Mouse (Mus musculus) liver, embryonic 15.5 days (tissue): ENCODE measurements around the gene Armh3. TPM values are rescaled to one million over a fixed set of nuclear protein-coding genes. Genes with fewer than 3 reads are reported as not detected.

Source experiments
- ATAC-seq: fragments of 200-750 bp; cut with Nextera tagmentation; 2 replicates; pipeline ENCODE4 v1.8.0; 2017; ENCODE audit warnings: moderate number of reproducible peaks, mild to moderate bottlenecking, moderate library complexity; ENCODE audit not compliant: insufficient read depth
- H3K27ac ChIP-seq: fragments of 300-500 bp; sonication (generic); replicated peaks from 2 replicates; pipeline ENCODE4 v1.5.1; 2015; ENCODE audit warnings: mild to moderate bottlenecking, inconsistent platforms
- H3K27me3 ChIP-seq: fragments of 300-500 bp; sonication (generic); 2 replicates; pipeline ENCODE4 v1.6.1; 2015; ENCODE audit warnings: mild to moderate bottlenecking, inconsistent platforms
- H3K36me3 ChIP-seq: fragments of 300-500 bp; sonication (generic); replicated peaks from 2 replicates; pipeline ENCODE4 v1.6.1; 2015; ENCODE audit warnings: moderate library complexity, mild to moderate bottlenecking, inconsistent platforms
- H3K4me1 ChIP-seq: fragments of 300-500 bp; sonication (generic); replicated peaks from 2 replicates; pipeline ENCODE4 v1.6.1; 2015; ENCODE audit warnings: inconsistent platforms
- H3K4me2 ChIP-seq: fragments of 300-500 bp; sonication (generic); 2 replicates; pipeline ENCODE4 v1.6.1; 2015; ENCODE audit warnings: moderate library complexity, mild to moderate bottlenecking, inconsistent platforms
- H3K4me3 ChIP-seq: fragments of 300-500 bp; sonication (generic); replicated peaks from 2 replicates; pipeline ENCODE4 v1.5.1; 2015; ENCODE audit warnings: mild to moderate bottlenecking, inconsistent platforms
- H3K9ac ChIP-seq: fragments of 300-500 bp; sonication (generic); 2 replicates; pipeline ENCODE4 v1.6.1; 2015; ENCODE audit warnings: moderate library complexity, mild to moderate bottlenecking, inconsistent platforms
- H3K9me3 ChIP-seq: fragments of 300-500 bp; sonication (generic); replicated peaks from 2 replicates; pipeline ENCODE4 v1.6.1; 2016; ENCODE audit warnings: inconsistent platforms
- WGBS: fragments of 180-500 bp; shearing (Covaris S2); methylation state at CpG from one replicate; pipeline ENCODE4 v1.1.7; 2015; ENCODE audit warnings: mixed read lengths; ENCODE audit not compliant: insufficient replicate concordance; 5-methylcytosine and 5-hydroxymethylcytosine counted together
- polyA plus RNA-seq: library from polyadenylated mRNA; unstranded; fragments of >200 nt; fragmentation: Nextera tagmentation; extraction: Ambion mirVana; gene quantifications from 2 replicates; pipeline ENCODE4 v1.2.1, GENCODE M21; 2015

Gene Armh3
- polyA plus RNA-seq, 1 experiment from 2014 or later = 4.1 TPM

- no peak overlapping the region for H3K4me2 ChIP-seq
- peaks cover 50% of the 10 kb centered on the region for H3K4me1 ChIP-seq
- H3K27ac ChIP-seq = no peak overlapping the region
- H3K9ac ChIP-seq = no peak overlapping the region
- no peak overlapping the region for H3K4me3 ChIP-seq
- ATAC-seq = no peak
- no peaks in the 10 kb centered on the region for H3K27me3 ChIP-seq
- H3K9me3 ChIP-seq = no peaks in the 10 kb centered on the region
- peaks cover 13% of the 10 kb centered on the region for H3K36me3 ChIP-seq
- 54% methylated on average over 3 of the region's 3 CpGs for WGBS
Observed at GRCm38 (mm10) chr19:45785470-45785869, 212.8 kb downstream of the Armh3 start.

- Histone ChIP-seq H3K27ac (peak overlapping the region; percentile 97), H3K27me3 (no peaks in the 10 kb centered on the region), H3K4me2 (peak overlapping the region; percentile 82), H3K9me3 (no peaks in the 10 kb centered on the region), H3K36me3 (peaks cover 27% of the 10 kb centered on the region), H3K9ac (peak overlapping the region; percentile 97), H3K4me3 (peak overlapping the region; percentile 95), H3K4me1 (peaks cover 46% of the 10 kb centered on the region)
- ATAC-seq = no peak
- 35% methylated on average over 17 of the region's 17 CpGs for WGBS
Observed at GRCm38 (mm10) chr19:45783933-45784576, 214.2 kb downstream of the Armh3 start.

GRCm38 (mm10) chr19:45783181-45783932, 214.9 kb downstream of the Armh3 start, which contains the start of gene Mgea5:
TSS of gene Mgea5 (minus strand) at chr19:45783837.
- under 1% methylated on average over 69 of the region's 71 CpGs for WGBS
- peak; percentile 95 for ATAC-seq
- H3K9ac ChIP-seq = peak within 1 kb of the TSS; percentile 97

DNA sequence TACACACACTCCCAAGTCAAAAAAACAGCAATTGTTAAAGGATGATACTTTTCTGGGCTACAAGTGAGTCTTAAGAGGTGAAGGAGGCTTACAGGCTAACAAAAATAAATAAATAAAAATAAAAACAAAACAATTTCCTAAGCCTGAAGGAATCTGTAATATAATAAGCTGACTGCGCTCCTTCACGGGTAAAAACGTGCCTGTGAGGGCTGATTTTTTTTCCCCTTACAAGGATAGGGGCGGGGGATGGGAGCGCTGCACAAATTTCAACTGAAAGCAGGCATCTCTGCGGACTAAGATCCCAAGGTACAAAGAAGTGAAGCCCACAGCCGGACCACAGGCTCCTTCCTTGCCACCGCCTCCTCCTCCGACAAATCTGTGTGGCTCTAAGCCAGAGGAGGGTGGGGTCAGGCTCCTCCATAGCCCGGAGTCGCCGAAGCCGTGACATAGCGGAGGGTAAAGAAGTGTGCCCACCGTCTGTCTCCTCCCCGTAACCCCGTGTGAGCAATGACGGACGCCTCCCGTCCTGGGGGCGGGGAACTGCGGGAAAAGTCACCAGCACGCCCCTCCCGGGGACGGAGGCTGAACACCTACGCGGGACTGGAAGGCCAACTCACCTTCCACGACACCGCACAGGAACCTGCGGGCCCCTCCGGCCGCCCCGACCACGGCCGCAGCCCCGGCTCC, 215.8 kb downstream of the Armh3 start:
- peak overlapping the region; percentile 82 for H3K4me2 ChIP-seq
- ATAC-seq = peak; percentile 28
- H3K36me3 ChIP-seq = peaks cover 43% of the 10 kb centered on the region
- H3K27me3 ChIP-seq = no peaks in the 10 kb centered on the region
- no peaks in the 10 kb centered on the region for H3K9me3 ChIP-seq
- peak overlapping the region; percentile 95 for H3K4me3 ChIP-seq
- under 1% methylated on average over 36 of the region's 36 CpGs for WGBS
- peak overlapping the region; percentile 97 for H3K27ac ChIP-seq
- peaks cover 45% of the 10 kb centered on the region for H3K4me1 ChIP-seq
- peak overlapping the region; percentile 97 for H3K9ac ChIP-seq

More at GRCm38 (mm10) chr19:45783181-45783932, 214.9 kb downstream of the Armh3 start, which contains the start of gene Mgea5:
- H3K36me3 ChIP-seq = peaks cover 34% of the 10 kb centered on the region
- peak within 1 kb of the TSS; percentile 97 for H3K27ac ChIP-seq
- H3K4me2 ChIP-seq = peak within 1 kb of the TSS; percentile 82
- peak within 1 kb of the TSS; percentile 95 for H3K4me3 ChIP-seq
- no peaks in the 10 kb centered on the region for H3K27me3 ChIP-seq
- peaks cover 45% of the 10 kb centered on the region for H3K4me1 ChIP-seq
- H3K9me3 ChIP-seq = no peaks in the 10 kb centered on the region

- WGBS = 55% methylated on average over 8 of the region's 8 CpGs
- Histone ChIP-seq H3K4me2 (peak overlapping the region; percentile 82), H3K36me3 (peaks cover 51% of the 10 kb centered on the region), H3K27me3 (no peaks in the 10 kb centered on the region), H3K27ac (no peak overlapping the region), H3K9ac (peak overlapping the region; percentile 97; the same call in 1 of the 2 replicates), H3K4me3 (peak overlapping the region; percentile 95), H3K4me1 (peaks cover 45% of the 10 kb centered on the region), H3K9me3 (no peaks in the 10 kb centered on the region)
- ATAC-seq = no peak
Observed at GRCm38 (mm10) chr19:45781676-45782075, 216.6 kb downstream of the Armh3 start.

GRCm38 (mm10) chr19:45780350-45780915, 217.9 kb downstream of the Armh3 start:
- WGBS = 58% methylated on average over 13 of the region's 13 CpGs
- H3K9me3 ChIP-seq = no peaks in the 10 kb centered on the region
- ATAC-seq = no peak
- no peak overlapping the region for H3K9ac ChIP-seq
- peaks cover 63% of the 10 kb centered on the region for H3K36me3 ChIP-seq
- H3K4me1 ChIP-seq = peaks cover 44% of the 10 kb centered on the region
- H3K4me2 ChIP-seq = peak overlapping the region; percentile 82
- no peak overlapping the region for H3K27ac ChIP-seq
- H3K4me3 ChIP-seq = peak overlapping the region; percentile 95
- no peaks in the 10 kb centered on the region for H3K27me3 ChIP-seq

GRCm38 (mm10) chr19:45775486-45775885, 222.8 kb downstream of the Armh3 start:
- Histone ChIP-seq H3K36me3 (peaks cover 100% of the 10 kb centered on the region), H3K9me3 (no peaks in the 10 kb centered on the region), H3K27ac (no peak overlapping the region), H3K27me3 (no peaks in the 10 kb centered on the region), H3K4me2 (no peak overlapping the region), H3K9ac (no peak overlapping the region), H3K4me1 (peaks cover 10% of the 10 kb centered on the region), H3K4me3 (no peak overlapping the region)
- ATAC-seq = no peak
- 61% methylated on average over 2 of the region's 2 CpGs for WGBS

- Histone ChIP-seq H3K4me3 (no peak overlapping the region), H3K27ac (no peak overlapping the region), H3K4me1 (no peaks in the 10 kb centered on the region), H3K36me3 (peaks cover 99% of the 10 kb centered on the region), H3K4me2 (no peak overlapping the region), H3K9ac (no peak overlapping the region), H3K9me3 (no peaks in the 10 kb centered on the region), H3K27me3 (no peaks in the 10 kb centered on the region)
- 80% methylated on average over 5 of the region's 5 CpGs for WGBS
- ATAC-seq = no peak
Observed at GRCm38 (mm10) chr19:45771501-45771900, 226.8 kb downstream of the Armh3 start.

Other genes with a start within 250 kb of the Armh3 start
- gene Npm3, start 248.9 kb downstream of the Armh3 start, polyA plus RNA-seq = 5.8 and 6.4 TPM in 2 replicates
- 16.9 and 20.2 TPM in 2 replicates for gene Mgea5, start 214.7 kb downstream of the Armh3 start, polyA plus RNA-seq
- 2.4 and 2.5 TPM in 2 replicates for gene Kcnip2, start 182.4 kb downstream of the Armh3 start, polyA plus RNA-seq
- gene Hps6, start 5.0 kb upstream of the Armh3 start, polyA plus RNA-seq = 3.0 and 3.2 TPM in 2 replicates
- 15.7 and 17.0 TPM in 2 replicates for gene Pprc1, start 46.4 kb upstream of the Armh3 start, polyA plus RNA-seq
- gene Ldb1, start 46.7 kb upstream of the Armh3 start, polyA plus RNA-seq = 27.0 and 31.2 TPM in 2 replicates
- gene Nolc1, start 77.4 kb upstream of the Armh3 start, polyA plus RNA-seq = 47.3 and 48.8 TPM in 2 replicates
- 0.13 TPM in 1 of 2 replicates, not detected in the other for gene Elovl3, start 133.4 kb upstream of the Armh3 start, polyA plus RNA-seq
- 0.28 and 0.30 TPM in 2 replicates for gene Pitx3, start 149.8 kb upstream of the Armh3 start, polyA plus RNA-seq
- 18.3 and 20.8 TPM in 2 replicates for gene Gbf1, start 154.0 kb upstream of the Armh3 start, polyA plus RNA-seq